Mouse (Mus musculus) hindbrain, embryonic 13.5 days (tissue): Measurements from ENCODE around the gene Taf11. TPM values are rescaled to one million over a fixed set of nuclear protein-coding genes. Genes with fewer than 3 reads are reported as not detected.

Experiments
- ATAC-seq: fragments of 200-750 bp; cut with Nextera tagmentation; 2 replicates; pipeline ENCODE4 v1.8.0; 2017; ENCODE audit warnings: moderate TSS enrichment; ENCODE audit not compliant: low FRiP score
- H3K27ac ChIP-seq: fragments of 300-500 bp; sonication (generic); 2 replicates; pipeline ENCODE4 v1.5.1; 2015; ENCODE audit warnings: inconsistent platforms, mild to moderate bottlenecking, moderate library complexity
- H3K27me3 ChIP-seq: fragments of 300-500 bp; sonication (generic); 2 replicates; pipeline ENCODE4 v1.6.1; 2015; ENCODE audit warnings: mild to moderate bottlenecking, inconsistent platforms
- H3K36me3 ChIP-seq: fragments of 300-500 bp; sonication (generic); 2 replicates; pipeline ENCODE4 v1.6.1; 2015; ENCODE audit warnings: mild to moderate bottlenecking, inconsistent platforms
- H3K4me1 ChIP-seq: fragments of 300-500 bp; sonication (generic); replicated peaks from 2 replicates; pipeline ENCODE4 v1.6.1; 2015; ENCODE audit warnings: inconsistent platforms
- H3K4me2 ChIP-seq: fragments of 300-500 bp; sonication (generic); 2 replicates; pipeline ENCODE4 v1.6.1; 2015; ENCODE audit warnings: inconsistent platforms, mild to moderate bottlenecking, moderate library complexity
- H3K4me3 ChIP-seq: fragments of 300-500 bp; sonication (generic); 2 replicates; pipeline ENCODE4 v1.5.1; 2015; ENCODE audit warnings: mild to moderate bottlenecking, inconsistent platforms
- H3K9ac ChIP-seq: fragments of 300-500 bp; sonication (generic); 2 replicates; pipeline ENCODE4 v1.6.1; 2015; ENCODE audit warnings: mild to moderate bottlenecking, inconsistent platforms
- H3K9me3 ChIP-seq: fragments of 300-500 bp; sonication (generic); 2 replicates; pipeline ENCODE4 v1.6.1; 2016; ENCODE audit warnings: inconsistent platforms
- WGBS: fragments of 180-500 bp; shearing (Covaris S2); methylation state at CpG from one replicate; pipeline ENCODE4 v1.1.7; 2015; 5-methylcytosine and 5-hydroxymethylcytosine counted together
- polyA plus RNA-seq: library from polyadenylated mRNA; unstranded; fragments of >200 nt; fragmentation: Nextera tagmentation; extraction: Ambion mirVana; gene quantifications from 2 replicates; pipeline ENCODE4 v1.2.1, GENCODE M21; 2015

The Taf11 gene
- polyA plus RNA-seq, result 68.4 and 76.1 TPM in 2 replicates

DNA sequence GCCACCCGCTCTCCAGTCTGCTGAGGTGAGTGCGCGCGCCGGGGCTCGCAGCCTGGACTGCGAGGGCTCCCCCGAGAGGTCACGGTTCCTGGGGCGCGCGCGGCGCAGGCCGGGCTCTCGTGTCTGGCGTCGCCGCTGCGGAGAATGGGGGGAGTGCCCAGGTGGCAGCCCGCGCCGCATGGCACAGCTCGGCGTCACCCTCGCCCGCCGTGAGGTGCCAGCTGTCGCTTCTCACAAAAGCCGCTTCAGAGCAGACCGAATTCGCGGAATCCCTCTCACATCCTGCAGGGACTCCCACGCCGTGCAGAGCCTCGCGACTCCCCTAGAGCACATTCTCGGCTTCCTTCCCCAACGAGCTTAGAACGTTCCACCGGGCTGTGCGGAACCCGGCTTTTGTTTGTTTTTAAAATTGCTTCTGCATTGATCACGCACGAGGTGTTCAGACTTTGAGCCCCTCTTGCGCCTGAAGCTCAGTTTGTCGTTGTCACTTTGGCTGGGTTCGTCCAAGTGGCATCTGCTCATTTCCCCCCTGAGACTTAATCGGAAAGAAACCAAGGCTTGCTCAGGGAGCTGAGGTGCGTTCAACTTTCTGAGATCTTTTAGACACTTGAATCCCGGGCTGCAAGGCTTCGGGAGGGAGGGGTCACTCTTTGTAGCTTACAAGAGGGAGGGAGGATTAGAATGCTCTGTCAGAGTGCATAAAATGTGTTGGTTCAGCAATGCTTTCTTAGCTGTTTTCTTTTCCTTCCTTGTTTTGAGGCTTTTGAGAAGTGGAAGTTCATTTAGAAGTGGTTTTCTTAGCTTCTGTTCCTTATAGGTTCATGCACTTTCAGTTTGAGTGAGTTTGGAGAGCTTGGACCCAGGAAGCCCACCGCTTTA lies at the start of gene Taf11:
Gene Taf11, minus strand, starts transcription at position 223 of the 879 bp plus-strand sequence.
- Histone ChIP-seq H3K4me3 (peak within 1 kb of the TSS; percentile 96), H3K36me3 (peaks cover 12% of the 10 kb centered on the region), H3K4me2 (peak within 1 kb of the TSS; percentile 87), H3K9me3 (no peaks in the 10 kb centered on the region), H3K9ac (peak within 1 kb of the TSS; percentile 93), H3K27ac (peak within 1 kb of the TSS; percentile 93), H3K4me1 (peaks cover 56% of the 10 kb centered on the region), H3K27me3 (no peaks in the 10 kb centered on the region)
- 2% methylated on average over 53 of the region's 53 CpGs for WGBS
- peak; percentile 68 for ATAC-seq

DNA sequence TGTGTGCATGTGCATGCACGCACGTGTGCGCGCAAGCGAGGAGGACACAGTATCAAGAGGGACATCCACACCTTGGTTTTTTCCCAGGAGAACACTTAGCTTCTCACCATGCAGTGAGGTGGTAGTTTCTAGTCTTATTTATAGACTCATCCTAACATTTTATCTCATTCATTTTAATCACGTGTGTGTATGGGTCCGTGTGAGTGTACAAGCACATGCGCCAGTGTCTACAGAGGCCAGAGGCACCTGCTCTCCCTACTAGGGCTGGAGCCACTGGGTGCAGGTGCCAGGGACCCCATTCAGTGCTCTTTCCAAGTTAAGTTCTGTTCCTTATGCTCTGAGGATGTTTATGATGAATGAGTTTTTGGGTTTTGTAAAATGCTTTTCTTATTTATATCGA lies 48.0 kb upstream of the Taf11 start:
- H3K27me3 ChIP-seq, result no peaks in the 10 kb centered on the region
- H3K9me3 ChIP-seq, result no peaks in the 10 kb centered on the region
- WGBS, result 93% methylated on average over 9 of the region's 9 CpGs
- no peak overlapping the region for H3K4me3 ChIP-seq
- H3K9ac ChIP-seq, result no peak overlapping the region
- H3K36me3 ChIP-seq, result no peaks in the 10 kb centered on the region
- ATAC-seq, result no peak
- H3K4me2 ChIP-seq, result no peak overlapping the region
- H3K4me1 ChIP-seq, result peaks cover 16% of the 10 kb centered on the region
- no peak overlapping the region for H3K27ac ChIP-seq

DNA sequence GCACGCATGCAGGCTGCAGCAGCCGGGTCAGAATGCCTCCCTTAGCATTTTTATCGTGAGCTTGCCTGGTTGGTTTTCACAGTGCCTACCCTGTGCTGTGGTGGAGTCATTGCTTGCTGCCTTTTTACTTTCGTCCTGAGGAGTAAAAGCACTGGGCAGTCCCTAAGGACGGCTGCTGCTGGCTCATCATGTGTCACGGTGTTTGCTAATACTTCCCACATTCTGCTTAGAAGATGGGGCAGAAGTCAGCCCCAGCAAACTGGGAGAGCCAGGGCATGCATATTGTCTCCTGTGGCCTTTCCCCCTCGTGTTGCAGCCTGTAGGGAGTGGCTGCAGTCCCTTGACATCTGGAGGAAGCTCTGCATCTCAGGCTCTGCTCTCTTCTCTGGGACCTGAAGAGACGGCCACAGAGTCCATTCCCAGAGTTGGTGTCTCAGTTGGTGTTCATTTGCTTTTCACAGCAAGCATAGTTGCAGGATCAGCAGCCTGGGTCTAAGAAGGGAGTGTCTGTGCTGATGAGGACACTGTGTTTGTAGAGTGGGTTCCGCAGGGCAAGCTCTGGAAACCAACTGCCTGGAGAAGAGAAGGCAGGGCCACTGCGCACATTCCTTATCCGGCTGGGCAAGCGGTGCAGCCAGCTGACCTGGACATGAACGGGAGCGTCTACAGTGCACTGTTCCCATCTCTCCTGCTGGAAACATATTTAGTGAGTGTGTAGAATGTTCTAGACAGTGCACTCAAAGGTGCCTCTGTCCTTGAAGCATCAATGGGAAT lies 45.2 kb upstream of the Taf11 start:
- Histone ChIP-seq H3K36me3 (0 out of 2 replicates have a peak, but pooled peaks cover 5% of the 10 kb centered on the region), H3K9me3 (no peaks in the 10 kb centered on the region), H3K4me2 (no peak overlapping the region), H3K4me1 (peaks cover 13% of the 10 kb centered on the region), H3K4me3 (no peak overlapping the region), H3K27me3 (no peaks in the 10 kb centered on the region), H3K9ac (no peak overlapping the region), H3K27ac (peak overlapping the region; percentile 41)
- 68% methylated on average over 14 of the region's 14 CpGs for WGBS
- ATAC-seq, result no peak

DNA sequence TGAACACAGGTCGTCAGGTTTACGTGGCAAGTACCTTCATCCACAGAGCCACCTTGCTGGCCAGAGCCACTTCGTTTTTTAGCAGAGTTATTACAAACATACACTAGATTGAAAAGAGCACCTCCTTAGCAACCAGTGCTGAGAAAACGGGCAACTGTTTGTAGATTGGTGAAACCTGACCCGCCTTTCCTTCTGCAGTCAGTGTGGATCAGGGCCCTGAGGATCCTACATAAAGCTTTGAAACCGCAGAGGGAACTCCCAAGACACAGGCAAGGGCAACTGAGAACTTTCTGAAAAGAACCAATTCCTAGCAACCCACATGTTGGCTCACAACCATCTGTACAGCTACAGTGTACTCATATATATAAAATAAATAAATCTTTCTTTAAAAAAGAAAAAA lies 43.5 kb upstream of the Taf11 start:
- no peak overlapping the region for H3K4me3 ChIP-seq
- no peak for ATAC-seq
- no peaks in the 10 kb centered on the region for H3K27me3 ChIP-seq
- peaks cover 13% of the 10 kb centered on the region for H3K4me1 ChIP-seq
- 84% methylated on average over 6 of the region's 6 CpGs for WGBS
- 0 out of 2 replicates have a peak, but pooled peaks cover 5% of the 10 kb centered on the region for H3K36me3 ChIP-seq
- no peak overlapping the region for H3K9ac ChIP-seq
- no peak overlapping the region for H3K4me2 ChIP-seq
- no peaks in the 10 kb centered on the region for H3K9me3 ChIP-seq
- H3K27ac ChIP-seq, result no peak overlapping the region

DNA sequence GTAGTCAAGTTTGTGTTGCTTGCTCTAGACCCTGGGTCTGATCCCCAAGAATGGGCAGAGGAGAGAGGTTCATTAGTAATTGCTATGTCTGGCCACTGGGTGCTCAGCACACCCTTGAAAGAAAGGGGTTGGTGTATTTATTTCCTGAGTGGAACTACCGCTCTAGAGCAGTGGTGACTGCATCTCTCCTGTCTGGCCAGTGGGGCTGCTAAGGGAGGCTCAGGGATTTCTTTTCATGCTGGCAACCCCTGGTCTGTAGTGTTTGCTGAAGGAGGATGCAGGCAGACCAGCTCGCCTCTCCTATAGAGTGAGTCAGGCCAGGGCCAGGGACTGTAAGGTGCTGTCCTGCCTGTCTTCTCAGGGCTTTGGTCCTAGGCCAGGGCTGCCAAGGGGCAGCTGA lies 37.5 kb upstream of the Taf11 start:
- H3K27me3 ChIP-seq, result no peaks in the 10 kb centered on the region
- peak overlapping the region; percentile 81 for H3K27ac ChIP-seq
- no peak overlapping the region for H3K9ac ChIP-seq
- H3K36me3 ChIP-seq, result 0 out of 2 replicates have a peak, but pooled peaks cover 3% of the 10 kb centered on the region
- no peaks in the 10 kb centered on the region for H3K9me3 ChIP-seq
- H3K4me1 ChIP-seq, result peaks cover 31% of the 10 kb centered on the region
- H3K4me3 ChIP-seq, result no peak overlapping the region
- WGBS, result 68% methylated on average over 2 of the region's 2 CpGs
- no peak overlapping the region for H3K4me2 ChIP-seq
- no peak for ATAC-seq

DNA sequence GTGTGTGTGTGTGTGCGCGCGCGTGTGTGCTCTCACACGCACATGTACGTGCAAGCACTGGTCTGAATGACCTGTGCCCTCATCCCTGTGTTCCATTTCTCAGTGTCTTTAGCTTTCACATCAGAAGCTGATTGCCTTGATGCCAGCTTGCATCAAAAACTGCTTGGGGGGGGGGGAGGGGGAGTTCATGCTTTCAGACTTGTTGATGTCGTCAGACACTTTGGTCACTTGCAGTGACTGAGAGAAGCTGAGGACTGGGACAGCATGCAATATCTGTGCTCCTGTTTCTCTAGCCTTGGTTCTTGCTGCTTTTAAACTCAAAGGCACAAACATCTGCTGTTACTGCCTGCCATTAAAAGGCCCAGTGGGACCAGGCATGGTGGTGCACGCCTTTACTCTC lies 36.7 kb upstream of the Taf11 start:
- WGBS, result 81% methylated on average over 8 of the region's 8 CpGs

DNA sequence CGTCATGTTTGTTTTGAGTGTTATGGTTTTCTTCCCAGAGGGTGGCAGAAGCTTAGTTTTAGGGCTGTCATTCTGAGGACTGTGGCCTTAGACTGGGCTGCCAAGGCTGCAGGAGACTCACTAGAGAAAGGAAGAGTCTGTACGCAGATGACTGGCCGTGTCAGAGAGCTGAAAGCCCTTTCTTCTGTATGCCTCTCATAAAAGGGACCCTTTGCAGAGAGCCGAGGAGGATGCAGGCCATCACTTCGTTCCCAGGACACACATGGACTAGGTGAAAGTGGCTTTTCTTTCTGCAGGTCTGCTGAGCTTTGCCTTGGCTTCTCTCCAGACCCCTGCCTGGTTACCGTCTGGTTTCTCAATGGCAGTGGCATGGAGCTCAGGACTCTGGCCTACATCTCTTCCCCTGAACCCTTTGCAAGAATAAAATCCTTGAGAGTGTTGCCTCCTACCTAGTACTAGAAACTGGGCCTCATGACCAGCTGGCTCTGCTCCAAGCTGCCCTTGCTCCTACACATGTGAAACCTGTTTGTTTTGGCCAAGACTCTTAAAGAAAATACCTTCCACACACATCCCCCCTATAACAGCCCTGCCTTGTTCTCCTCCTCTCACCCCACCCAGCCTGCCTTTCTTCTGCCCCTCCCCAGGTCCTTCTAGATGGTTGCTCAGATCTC lies 36.0 kb upstream of the Taf11 start:
- H3K4me2 ChIP-seq, result no peak overlapping the region
- H3K9ac ChIP-seq, result peak overlapping the region; percentile 39; the same call in 1 of the 2 replicates
- 39% methylated on average over 6 of the region's 6 CpGs for WGBS
- H3K27me3 ChIP-seq, result no peaks in the 10 kb centered on the region
- ATAC-seq, result no peak
- H3K36me3 ChIP-seq, result no peaks in the 10 kb centered on the region
- peak overlapping the region; percentile 81 for H3K27ac ChIP-seq
- peaks cover 36% of the 10 kb centered on the region for H3K4me1 ChIP-seq
- no peaks in the 10 kb centered on the region for H3K9me3 ChIP-seq
- H3K4me3 ChIP-seq, result no peak overlapping the region

More for the DNA sequence above, 36.7 kb upstream of the Taf11 start:
- no peak overlapping the region for H3K4me2 ChIP-seq
- H3K27me3 ChIP-seq, result no peaks in the 10 kb centered on the region
- no peaks in the 10 kb centered on the region for H3K9me3 ChIP-seq
- peak overlapping the region; percentile 39; the same call in 1 of the 2 replicates for H3K9ac ChIP-seq
- H3K4me3 ChIP-seq, result no peak overlapping the region
- peaks cover 34% of the 10 kb centered on the region for H3K4me1 ChIP-seq
- peak overlapping the region; percentile 81 for H3K27ac ChIP-seq
- no peaks in the 10 kb centered on the region for H3K36me3 ChIP-seq
- no peak for ATAC-seq

DNA sequence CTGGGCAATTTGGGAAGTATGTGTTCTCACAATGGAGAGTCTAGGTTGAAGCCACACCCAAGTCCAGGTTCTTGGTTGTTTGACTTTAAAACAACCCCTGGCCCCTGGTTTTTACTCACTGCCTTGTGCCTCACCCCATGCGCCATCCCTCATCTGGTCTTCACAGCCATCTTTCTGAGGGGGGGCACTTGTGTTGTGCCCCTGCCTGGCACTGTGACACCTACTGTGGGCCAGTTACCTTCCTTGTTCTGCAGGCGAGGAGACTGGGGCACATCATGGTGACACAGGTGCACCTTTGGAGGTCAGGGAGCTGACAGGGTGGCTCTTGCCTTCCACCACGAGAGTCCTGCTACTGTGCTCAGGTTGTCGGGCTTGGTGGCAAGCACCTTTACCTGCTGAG lies 32.5 kb upstream of the Taf11 start:
- Histone ChIP-seq H3K27ac (no peak overlapping the region), H3K4me1 (peaks cover 56% of the 10 kb centered on the region), H3K36me3 (no peaks in the 10 kb centered on the region), H3K9ac (no peak overlapping the region), H3K27me3 (no peaks in the 10 kb centered on the region), H3K9me3 (no peaks in the 10 kb centered on the region), H3K4me2 (no peak overlapping the region), H3K4me3 (no peak overlapping the region)
- WGBS, result 94% methylated on average over 4 of the region's 4 CpGs
- no peak for ATAC-seq

DNA sequence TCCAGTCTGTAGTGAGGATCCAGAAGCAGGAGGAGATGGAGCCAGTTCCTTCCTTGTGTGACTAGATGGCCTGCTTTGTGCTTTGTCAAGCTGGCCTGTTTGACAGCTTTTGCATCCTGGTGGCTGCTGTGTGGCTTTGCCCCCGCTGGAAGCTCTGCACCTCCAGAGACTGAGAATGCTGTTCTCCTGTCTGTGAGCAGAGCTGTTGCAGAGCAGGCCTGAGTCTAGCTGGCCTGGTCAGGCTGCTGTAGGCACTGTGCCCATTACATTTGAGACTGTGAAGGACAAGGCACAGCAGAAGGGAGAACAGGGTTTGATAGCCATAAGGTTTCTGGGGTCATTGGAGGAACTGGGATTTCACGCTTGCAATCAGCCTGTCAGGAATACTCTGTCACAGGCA lies 32.1 kb upstream of the Taf11 start:
- no peak for ATAC-seq
- Histone ChIP-seq H3K4me1 (peaks cover 56% of the 10 kb centered on the region), H3K9ac (0 out of 2 replicates have a peak overlapping the region, but pooled peaks have one; percentile 21), H3K4me2 (no peak overlapping the region), H3K27me3 (no peaks in the 10 kb centered on the region), H3K4me3 (no peak overlapping the region), H3K27ac (no peak overlapping the region), H3K9me3 (no peaks in the 10 kb centered on the region), H3K36me3 (no peaks in the 10 kb centered on the region)
- 59% methylated on average over 2 of the region's 2 CpGs for WGBS

DNA sequence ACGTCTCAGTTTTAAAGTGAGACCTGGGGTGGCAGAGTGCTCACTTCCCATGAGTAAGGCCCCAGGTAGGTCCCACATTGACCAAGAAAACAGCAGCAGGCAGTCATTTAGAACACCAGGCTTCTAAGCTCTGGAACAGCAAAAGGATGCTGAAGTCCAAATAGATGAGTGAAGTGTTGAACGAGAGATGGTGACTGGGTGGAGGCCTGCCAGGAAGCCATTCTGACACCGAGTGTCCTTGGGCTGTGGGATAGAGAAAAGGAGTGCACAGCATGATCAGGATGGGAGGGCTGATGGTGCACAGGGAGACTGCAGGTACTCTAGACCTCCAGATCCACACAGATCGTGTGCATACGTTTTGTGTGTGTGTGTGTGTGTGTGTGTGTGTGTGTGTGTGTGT lies 31.5 kb upstream of the Taf11 start:
- WGBS, result 83% methylated on average over 5 of the region's 5 CpGs
- Histone ChIP-seq H3K4me1 (peaks cover 52% of the 10 kb centered on the region), H3K4me3 (no peak overlapping the region), H3K27me3 (no peaks in the 10 kb centered on the region), H3K36me3 (no peaks in the 10 kb centered on the region), H3K4me2 (no peak overlapping the region), H3K27ac (no peak overlapping the region), H3K9me3 (no peaks in the 10 kb centered on the region), H3K9ac (no peak overlapping the region)
- ATAC-seq, result no peak

DNA sequence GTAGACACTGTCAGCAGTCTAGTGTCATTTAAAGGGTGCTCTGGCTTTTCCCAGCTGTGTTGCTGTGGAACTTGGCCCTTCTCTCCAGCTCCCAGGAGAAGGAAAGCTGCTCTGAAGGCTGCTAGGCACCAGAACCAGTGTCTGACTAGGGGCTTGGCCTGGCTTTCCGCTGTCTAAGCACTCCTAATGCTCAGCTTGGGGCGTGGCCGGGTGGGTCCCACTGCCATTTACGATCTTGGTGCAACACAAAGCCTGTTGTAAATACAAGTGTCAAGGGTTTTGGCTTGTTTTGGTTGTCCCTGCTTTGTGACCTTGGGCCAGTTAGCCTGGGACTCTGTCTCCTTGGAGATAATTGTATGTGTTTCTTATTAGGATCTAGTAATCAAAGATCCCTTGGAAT lies 30.7 kb upstream of the Taf11 start:
- no peak for ATAC-seq
- Histone ChIP-seq H3K4me3 (no peak overlapping the region), H3K4me1 (peaks cover 43% of the 10 kb centered on the region), H3K9ac (no peak overlapping the region), H3K9me3 (no peaks in the 10 kb centered on the region), H3K4me2 (no peak overlapping the region), H3K27me3 (no peaks in the 10 kb centered on the region), H3K27ac (peak overlapping the region; percentile 52; the same call in 1 of the 2 replicates), H3K36me3 (no peaks in the 10 kb centered on the region)
- 81% methylated on average over 4 of the region's 4 CpGs for WGBS

DNA sequence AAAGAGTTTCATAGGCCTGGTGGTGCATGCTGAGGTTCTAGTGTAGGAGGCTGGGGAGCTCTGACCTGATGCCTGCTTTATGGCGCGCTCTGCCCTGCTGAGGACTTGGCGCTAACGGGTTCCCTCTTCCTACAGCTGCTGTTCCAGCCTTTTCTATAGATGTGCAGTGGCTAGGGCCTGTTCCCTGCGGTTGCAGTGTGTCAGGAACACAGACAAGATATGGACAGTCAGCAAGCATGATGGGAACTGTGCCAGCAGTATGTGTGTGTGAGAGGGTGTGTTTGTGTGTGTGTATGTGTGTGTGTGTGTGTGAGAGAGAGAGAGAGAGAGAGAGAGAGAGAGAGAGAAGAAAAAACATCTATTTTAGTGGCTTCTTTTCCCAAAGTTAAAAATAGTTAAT lies 29.4 kb upstream of the Taf11 start:
- no peak overlapping the region for H3K4me2 ChIP-seq
- 81% methylated on average over 5 of the region's 5 CpGs for WGBS
- H3K4me1 ChIP-seq, result peaks cover 39% of the 10 kb centered on the region
- no peak overlapping the region for H3K4me3 ChIP-seq
- no peak overlapping the region for H3K9ac ChIP-seq
- H3K27me3 ChIP-seq, result no peaks in the 10 kb centered on the region
- H3K36me3 ChIP-seq, result no peaks in the 10 kb centered on the region
- no peak for ATAC-seq
- H3K9me3 ChIP-seq, result no peaks in the 10 kb centered on the region
- no peak overlapping the region; the same call in 1 of the 2 replicates for H3K27ac ChIP-seq
